Mouse (Mus musculus) right cerebral cortex, postnatal 36 days (tissue): ENCODE results near the gene Lmx1b.
A peak's percentile ranks its signal among the peaks of the same experiment; 100 is the strongest.

Experiments
- DNase-seq, 2 experiments: peaks; one replicate each; pipeline ENCODE4 v3.0.0; 2022; ENCODE audit warnings: low spot score in 2 of 2, mixed read lengths in 1 of 2

Lmx1b gene

DNA sequence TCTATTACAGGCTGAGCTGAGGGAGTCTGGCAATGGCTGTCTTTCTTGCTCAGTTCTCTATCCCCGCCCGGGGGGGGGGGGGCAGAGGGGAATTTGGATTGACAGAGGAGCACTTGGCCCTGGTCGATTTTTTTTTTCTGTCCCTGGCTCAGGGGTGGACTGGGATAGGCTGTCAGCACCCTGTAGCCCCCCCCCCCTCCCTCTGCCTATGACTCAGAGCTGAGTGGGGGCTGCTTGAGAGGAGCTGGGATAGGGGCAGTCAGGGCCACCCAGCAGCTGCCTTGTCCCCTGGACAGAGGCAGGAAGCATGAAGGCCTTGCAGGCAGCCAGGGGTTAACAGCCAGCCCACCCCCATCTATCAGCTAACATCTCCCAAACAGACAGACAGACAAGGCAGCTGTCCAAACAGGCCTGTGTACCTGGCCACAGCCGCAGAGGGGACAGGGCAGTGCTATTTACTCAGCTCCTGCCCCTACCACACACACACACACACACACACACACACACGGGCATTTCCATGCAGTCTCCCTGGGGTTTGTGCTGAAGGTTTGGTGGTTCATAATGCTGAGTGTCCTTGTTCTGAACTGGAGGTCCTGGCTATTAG, 57.8 kb downstream of the Lmx1b start:
- no peak for DNase-seq

DNA sequence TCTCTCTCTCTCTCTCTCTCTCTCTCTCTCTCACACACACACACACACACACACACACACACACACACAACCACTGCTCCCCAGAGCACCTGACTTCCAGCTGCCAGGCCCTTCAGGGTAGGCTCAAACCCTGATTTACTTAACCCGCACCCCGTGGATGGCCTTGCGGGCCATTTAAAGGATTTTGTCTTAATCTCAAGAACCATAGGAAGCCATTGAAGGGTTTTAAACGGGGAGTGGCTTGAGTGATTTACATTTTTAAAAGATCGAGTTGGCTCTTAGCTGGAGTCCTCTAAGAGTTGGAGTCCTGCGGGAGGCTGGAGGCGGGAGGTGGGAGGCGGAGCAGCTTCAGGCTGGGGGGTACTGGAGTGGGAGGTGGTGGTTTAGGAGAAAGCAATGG, 58.4 kb downstream of the Lmx1b start:
- no peak for DNase-seq

DNA sequence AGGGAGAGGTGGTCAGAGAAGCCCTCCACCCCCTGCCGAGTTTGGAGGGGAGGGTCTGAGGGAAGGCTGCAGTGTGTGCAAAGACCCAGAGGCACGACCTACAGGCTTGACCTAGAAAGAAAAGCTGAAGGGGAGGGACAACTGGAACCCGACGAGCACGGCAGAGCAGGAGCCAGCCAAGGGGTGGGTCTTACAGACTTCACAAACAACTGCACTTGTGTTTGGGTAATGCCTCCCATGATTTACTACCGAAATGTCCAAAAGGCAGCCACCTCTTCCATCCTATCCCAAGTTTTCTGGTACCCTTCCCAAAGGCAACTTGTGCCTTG, 58.9 kb downstream of the Lmx1b start:
- DNase-seq, result no peak

DNA sequence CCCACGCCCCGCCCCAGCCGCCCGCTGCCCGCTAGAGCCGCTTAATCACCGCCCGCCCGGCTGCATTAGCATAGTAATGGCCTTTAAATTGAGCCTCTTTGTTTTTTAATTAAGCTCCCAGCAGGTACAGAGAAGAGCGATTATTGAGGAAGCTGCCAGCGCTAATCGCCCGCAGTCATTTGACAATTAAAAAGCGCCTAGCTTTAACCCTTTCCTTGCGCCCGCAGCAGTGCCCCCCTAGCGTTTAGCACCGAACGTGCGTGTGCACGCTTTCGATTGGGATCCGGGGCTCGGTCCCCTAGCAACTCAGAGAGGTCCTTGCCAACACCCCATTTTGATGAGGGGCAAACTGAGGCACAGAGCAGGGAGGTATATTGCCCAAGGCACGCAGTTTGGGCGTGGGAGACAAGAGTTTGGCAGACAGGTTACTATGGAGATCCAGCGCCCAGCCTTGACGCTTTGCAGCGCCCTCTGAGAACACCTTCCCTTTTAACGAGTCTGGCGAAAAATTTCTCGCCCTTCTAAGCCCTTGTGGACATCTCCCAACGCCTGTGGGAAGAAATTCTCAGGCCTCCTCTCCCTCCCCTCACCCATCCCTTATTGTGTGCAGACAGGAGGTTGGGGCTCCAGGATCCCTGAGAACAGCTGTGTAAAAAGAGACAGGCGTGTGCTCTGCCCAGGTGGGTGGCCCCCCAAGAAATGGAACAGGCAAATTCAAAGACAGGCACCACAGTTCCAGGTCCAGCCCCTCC, 59.4 kb downstream of the Lmx1b start:
- DNase-seq, result peak; percentile 28 to 36

DNA sequence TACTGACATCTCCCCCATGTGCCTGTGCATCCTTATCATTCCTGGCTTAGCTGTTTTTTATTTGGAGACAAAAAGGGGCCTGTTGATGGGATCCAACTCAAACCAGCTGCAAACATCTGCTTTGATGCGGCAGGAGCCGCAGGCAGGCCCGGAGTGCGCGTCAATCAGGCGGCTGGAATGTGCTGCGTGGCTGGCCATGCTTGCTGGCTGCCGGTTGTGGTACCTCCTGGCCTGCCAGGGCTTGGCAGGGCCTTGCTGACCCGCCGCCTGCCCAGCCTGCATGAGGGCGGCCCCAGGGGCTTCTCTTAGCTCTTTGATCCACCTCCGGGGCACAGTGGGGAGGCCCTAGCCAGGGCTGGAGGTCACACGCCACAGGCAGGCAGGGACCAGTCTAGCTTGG, 64.9 kb downstream of the Lmx1b start:
- no peak for DNase-seq

DNA sequence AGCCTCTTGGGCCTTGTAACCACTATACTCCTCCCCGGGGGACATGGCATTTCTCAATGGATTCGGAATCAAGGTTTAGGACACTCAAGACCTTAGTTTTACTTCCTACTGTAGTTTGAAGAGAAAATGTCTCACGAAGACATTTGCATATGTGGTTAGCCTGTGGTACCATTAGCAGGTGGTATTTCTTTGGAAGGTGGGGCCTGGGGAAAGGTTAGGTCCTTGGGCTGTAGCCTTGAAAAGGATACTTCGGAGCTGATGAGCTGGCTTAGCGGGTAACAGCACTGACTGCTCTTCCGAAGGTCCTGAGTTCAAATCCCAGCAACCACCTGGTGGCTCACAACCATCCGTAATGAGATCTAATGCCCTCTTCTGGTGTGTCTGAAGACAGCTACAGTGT, 67.2 kb downstream of the Lmx1b start:
- DNase-seq, result no peak

DNA sequence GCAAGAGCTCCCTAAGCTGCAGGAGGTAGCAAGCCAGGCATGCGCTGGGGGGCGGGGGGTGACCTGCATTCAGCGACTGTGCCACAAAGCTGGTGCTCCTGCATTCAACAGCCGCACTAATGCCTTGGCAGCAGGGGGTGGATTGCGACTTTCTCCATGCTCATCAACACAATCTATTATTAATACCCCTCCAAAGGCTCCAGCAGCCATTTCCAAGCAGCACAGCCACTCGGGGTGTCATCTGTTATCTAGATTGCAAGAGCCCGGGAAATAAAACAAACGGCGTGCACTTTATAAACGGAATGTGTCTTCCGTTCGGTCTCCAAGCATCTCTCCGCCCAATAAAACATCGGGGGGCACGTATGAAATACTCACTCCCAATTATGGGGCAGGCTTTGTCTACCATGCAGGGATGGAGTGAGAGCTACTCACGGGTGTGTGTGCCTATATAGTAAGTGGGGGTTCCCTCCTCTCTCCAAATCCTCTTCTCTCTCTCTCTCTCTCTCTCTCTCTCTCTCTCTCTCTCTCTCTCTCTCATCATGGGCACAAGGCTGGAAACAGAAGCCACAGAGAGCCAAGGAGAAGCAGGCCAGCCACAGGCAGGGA, 69.0 kb downstream of the Lmx1b start:
- DNase-seq, result no peak

DNA sequence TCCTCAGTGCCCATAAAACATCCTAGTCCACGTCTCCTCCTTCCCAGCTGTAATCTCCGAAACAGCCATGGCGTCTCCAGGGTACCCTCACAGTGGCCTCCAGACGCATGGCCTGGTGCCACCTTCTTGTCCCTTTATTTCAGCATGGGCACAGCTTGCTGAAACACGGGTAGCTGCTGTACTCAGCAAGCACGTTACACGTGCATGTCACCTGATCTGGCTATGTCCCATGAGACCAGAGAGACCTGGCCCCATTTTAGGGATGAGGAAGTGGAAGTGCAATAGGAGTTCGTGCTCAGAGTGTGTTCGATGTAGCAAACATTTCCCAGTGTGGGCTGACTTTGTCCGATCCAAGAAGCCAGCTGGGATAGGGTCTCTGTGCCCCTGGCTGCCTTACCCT, 70.6 kb downstream of the Lmx1b start:
- no peak for DNase-seq

DNA sequence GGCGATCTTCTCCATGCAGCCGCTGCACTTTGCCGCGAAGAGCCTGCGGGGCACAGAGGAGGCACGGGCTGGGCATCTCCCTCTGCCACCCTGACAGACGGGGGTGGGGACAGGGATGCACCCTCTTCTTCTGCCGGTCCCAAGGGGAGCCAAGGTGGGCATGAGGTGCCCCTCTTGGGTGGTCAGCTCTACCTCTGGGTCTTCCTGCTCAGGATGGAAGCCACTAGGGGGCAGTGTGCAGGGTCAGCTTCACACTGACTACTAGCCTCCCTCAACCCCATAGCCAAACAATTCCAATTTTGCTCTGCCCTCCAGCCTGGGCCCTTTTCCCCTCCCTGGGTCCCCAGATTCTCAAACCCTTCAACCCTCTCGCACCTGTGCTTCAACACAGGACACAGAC, 71.1 kb downstream of the Lmx1b start:
- no peak for DNase-seq

DNA sequence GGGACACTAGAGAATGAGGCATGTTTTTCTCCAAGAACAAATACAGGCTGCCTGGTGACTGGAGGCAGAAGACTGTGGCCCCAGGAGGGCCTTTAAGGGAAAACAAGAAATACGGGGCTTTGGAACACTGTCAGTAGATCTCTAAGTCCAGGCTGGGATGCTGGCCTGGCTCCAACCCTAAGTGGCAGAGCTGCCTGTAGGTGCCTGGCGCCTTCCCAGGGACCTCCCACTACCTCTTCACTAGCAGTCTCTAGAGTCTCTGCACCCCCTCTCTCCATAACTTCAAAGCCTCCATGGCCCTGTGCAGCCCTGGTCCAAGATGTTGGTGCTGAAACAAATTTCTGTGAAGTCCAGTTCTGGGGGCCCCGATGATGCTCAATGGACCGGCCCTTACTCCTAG, 74.4 kb downstream of the Lmx1b start:
- DNase-seq, result peak in 1 of 2 experiments; percentile 33

DNA sequence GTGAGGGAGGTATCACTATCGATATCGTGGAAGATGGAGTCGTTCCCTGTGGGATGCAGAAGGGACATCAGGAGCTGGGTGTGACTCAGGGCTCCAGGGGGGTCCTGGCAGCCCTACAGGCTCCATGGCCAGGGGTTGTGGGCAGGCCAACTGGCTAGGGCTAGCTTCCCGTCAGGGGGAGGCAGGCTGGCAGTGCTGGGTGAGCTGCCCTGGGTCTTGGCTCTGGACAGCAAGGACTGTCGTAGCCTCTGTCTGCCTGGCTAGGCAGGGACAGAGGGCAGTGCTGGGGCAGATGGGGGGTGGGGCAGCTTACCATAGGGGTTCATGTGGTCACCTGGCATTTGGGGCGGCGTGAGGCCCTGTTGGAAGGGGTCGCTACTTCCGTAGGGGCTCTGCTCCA, 75.6 kb downstream of the Lmx1b start:
- no peak for DNase-seq

DNA sequence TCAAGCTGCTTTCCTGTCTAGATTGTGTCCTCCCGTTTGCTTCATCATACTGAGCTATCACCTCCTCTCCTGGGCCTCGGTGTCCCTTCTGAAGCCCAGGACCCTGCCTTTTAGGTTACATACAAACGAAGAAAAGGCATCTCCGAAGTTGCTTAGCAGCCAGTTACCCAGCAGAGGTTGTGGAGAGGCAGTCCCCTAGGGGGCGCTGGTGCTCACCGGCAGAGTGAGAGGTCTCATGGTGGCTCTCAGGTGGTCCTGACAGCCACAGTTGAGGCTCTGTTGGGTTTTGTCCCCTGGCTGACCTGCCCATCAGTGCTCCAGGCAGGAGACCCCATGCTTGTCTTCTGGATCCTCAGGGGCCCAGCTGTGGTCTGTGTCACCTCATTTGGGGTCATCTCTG, 80.6 kb downstream of the Lmx1b start:
- DNase-seq, result peak; percentile 42 to 48

DNA sequence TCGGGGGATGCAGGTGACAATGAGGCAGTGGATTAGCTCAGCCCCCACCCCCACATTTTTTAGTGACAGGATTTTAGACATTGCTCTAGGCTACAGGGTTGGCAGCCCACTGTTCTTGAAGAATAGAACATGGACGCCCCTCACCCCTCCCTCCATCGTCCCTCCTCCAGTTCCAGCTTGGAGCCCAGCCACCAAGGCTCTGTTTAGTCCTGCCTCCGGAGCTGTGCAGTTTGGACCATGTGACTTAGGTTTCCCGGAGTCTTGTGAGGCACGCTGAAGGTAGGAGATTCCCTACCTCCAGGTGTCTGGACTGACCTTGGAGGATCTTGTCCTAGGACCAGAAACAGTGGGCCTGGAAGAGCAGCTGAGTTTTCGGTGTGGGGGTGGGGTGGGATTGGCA, 81.0 kb downstream of the Lmx1b start:
- DNase-seq, result no peak

DNA sequence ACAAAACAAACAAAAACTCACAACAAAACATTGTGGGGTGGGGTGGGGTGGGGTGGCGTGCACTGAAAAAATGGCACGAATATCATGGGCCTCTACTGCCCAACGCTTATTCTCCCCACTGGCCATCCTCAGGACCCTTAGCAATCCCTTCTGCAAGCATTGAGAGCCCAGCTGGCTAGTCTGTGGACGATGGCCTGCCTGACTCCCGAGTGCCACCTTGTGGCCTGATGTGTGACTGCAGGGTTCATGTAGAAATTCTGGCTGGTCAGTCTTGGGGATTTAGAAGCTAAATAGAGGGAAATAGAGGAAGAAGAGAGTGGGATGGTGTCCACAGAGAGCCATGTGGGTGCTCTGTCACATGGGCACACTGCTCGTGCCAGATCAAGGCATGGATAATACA, 82.1 kb downstream of the Lmx1b start:
- peak; percentile 50 to 62 for DNase-seq

DNA sequence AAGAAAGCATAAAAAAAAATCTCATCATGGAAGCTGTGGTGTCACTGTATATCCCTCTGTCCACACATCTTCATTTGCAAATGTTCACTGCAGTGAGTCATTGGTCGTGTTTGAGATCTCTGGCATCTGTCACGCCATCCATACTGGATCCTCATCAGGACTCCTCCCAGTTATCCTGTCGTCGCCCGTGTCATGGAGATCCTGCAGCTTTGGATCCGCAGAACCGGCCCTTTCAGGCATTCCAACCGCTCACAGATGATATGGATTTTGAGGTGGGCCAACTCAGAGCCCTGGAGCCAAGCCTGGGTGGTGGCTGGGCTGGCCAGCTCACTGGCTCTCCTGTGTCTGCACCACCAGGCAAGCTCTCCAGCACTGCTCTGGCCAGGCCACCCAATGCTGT, 84.7 kb downstream of the Lmx1b start:
- no peak for DNase-seq

DNA sequence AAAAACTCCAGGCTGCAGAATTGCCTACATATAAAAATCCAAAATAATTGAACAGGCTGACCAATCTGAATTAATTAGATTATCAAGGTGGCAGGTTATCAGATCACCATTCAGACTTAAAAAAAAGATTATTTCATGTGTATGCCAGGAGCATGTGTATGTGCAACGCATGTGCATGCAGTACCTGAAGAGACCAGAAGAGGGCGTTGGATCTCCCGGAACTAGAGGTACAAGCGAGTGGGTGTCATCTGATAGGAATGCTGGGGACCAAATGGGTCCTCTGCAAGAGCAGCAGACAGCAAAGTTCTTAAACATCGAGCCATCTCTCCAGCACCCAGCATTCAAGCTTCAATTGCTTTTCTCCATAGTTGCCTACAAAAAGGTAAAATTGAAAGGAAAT, 87.6 kb downstream of the Lmx1b start:
- DNase-seq, result no peak

DNA sequence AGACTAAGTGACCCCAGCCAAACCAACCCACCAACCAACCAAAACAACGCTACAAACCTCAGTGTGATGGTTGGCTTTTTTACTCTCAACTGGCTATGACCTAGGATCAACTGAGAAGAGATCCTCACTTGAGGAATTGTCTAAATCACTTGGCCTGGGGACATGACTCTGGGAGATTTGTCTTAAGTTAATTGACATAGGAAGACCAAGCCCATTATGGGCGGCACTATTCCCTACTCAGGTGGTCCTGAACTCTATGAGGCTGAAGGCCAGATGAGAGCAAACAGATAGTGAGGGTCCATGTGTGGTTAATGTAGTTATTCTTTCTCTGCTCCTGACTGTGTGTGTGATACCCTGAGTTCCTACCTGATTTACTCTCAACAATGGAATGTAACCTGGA, 92.7 kb downstream of the Lmx1b start:
- no peak for DNase-seq

DNA sequence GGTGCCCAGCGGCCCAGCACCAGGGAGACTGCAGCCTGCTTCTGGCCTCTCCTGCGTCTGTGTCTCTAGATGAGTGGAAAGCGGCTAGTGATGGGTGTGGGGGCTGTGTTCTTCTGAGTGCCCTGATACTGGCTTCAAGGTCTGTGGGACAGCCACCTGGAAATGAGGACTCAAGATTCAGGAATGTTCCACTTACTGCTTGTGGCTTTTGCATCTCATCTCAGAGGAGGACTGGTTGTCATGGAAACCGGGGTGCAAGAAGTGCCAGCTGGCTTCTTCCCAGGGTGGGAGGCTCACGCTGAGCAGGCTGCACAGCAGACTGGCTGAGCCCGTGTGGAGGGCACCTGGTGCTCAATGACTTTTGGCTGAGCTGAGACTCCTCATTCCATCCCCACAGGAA, 93.4 kb downstream of the Lmx1b start:
- peak; percentile 93 to 96 for DNase-seq

DNA sequence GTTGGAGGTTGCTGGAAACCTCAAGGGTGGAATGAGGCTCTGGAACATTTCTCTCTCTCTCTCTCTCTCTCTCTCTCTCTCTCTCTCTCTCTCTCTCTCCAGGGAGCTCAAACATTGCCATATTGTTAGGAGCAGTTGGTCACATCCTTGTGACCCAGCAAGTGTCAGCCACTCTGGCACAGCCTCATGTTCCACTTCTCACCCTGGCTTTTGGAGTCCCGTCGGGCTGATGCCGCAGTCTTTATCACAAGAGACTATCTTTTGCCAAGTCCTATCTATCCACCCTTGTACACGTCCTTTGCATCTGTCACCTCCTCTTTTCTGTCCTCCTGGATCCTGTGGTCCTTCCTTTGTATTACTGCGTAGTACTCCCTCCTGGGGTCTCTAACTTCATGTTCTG, 94.3 kb downstream of the Lmx1b start:
- no peak for DNase-seq

DNA sequence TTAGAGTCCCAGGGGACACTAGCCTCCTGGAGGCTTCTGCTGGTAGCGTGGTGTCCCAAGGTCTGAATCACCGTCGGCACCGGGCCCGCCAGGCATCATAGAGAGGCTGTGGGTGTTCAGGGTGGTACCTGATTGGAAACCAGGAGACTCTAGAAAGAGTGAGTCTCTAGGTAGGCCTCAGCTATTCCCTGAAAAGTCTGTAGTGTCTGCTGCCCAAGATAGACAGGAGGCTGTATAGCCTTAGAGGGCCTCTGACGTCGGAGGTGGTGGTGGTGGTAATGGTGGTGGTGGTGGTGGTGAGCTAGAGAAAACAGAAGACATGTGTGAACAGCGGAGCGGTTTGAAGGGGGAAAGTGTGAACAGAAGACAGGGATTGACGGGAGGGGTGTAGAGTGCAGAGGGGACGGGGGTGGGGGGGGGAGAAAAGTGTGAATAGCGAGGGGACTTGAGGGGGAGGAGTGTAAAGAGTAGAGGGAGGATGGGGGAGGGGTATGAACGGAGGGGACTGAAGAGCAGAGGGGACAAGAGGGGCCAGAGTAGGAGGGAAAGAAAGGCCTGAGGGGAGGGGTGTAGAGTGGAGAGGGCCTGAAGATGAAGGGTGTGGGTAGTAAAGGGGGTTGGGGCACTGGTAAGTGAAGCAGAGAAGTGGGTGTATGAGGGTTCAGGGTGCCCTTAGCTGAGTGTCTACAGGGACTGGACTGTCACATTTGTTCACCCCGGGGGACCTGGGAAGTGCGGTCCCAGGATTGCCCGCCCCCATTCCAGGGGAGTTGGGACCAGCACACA, 95.3 kb downstream of the Lmx1b start:
- DNase-seq, result peak in 1 of 2 experiments; percentile 28

DNA sequence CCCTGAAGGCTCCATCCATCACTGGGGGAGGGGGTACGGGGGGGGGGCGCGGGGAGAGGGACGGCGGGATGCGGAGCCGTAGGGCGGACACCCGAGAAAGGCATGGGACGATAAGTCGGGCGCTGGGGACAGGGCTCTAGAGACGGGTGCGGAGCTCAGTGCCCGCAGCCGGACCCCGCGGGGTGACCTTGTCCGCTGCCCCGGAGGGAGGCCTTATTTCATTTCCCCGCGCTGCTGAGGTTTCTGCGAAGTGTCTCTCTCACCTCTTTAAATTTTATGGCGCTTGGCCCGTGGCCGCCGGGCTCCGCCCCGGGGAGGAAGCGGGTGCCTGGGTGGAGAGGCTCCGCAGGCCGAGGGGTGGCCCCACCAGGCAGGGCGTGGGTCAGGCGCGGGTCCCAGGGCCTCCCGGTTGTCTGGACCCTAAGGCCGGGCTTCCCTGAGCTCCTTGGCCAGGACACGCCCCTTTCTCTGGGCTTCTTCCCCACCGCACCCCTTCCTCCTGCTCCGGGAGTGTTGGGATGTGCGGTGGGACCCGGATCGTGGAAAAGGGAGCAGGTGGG, 96.0 kb downstream of the Lmx1b start:
- DNase-seq, result no peak

DNA sequence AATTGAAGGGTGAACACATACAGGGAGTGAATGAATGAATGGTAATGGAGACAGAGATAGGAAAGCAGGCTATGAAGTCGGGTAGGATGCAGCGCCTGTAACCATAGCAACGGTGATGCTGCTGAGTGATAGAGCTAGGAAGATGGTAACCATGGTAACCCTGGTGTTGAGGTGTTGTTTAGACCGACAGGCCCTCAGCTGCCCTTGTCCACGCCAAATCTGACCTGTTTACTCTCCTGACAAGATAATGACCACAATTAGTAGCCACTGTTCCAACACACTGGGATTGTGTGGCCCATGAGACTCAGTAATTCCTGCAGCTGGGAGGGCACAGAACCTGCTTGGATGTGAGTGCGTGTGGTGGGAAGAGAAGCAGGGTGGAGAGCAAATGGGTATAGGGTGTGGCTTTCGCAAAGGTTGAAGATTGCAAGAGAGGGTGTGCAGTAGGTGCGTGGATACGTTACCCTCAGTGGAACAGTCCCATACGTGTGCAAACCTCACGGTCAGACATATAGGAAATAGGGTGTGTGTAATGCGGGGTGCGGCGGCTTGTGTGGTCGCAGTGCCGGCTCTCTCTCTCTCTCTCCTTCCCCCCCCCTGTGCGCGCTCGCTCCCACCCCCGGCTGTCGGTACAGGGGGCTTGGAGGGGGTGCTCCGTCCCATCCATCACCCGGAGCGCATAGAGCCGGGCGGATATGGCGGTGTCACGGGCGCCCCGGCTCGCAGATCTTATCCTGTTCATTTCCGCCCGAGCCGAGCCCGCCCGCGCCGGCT, 96.7 kb downstream of the Lmx1b start:
- DNase-seq, result peak; percentile 84 to 90
